Mouse (Mus musculus) forebrain, embryonic 13.5 days (tissue): ENCODE data around the gene Chrng. TPM values are rescaled to one million over a fixed set of nuclear protein-coding genes. Genes with fewer than 3 reads are reported as not detected.

Source experiments
- polyA plus RNA-seq: library from polyadenylated mRNA; unstranded; fragments of >200 nt; fragmentation: Nextera tagmentation; extraction: Ambion mirVana; gene quantifications from 2 replicates; pipeline ENCODE4 v1.2.1, GENCODE M21; 2015

Gene Chrng
- polyA plus RNA-seq, 1 experiment from 2014 or later = not detected

Other genes starting within 250 kb of the Chrng start
- not detected in 2 replicates for gene Alppl2, start 114.7 kb upstream of the Chrng start, polyA plus RNA-seq
- not detected in 2 replicates for gene Alpi, start 103.1 kb upstream of the Chrng start, polyA plus RNA-seq
- not detected in 2 replicates for gene Akp3, start 79.7 kb upstream of the Chrng start, polyA plus RNA-seq
- gene Ecel1, start 48.1 kb upstream of the Chrng start, polyA plus RNA-seq = 20.0 and 20.2 TPM in 2 replicates
- gene Prss56, start 21.3 kb upstream of the Chrng start, polyA plus RNA-seq = 0.17 TPM in 1 of 2 replicates, not detected in the other
- gene Chrnd, start 14.1 kb upstream of the Chrng start, polyA plus RNA-seq = not detected in 2 replicates
- 103 and 108 TPM in 2 replicates for gene Eif4e2, start 9.3 kb downstream of the Chrng start, polyA plus RNA-seq
- gene Efhd1, start 59.7 kb downstream of the Chrng start, polyA plus RNA-seq = 1.1 TPM in 2 replicates
- 65.4 and 67.4 TPM in 2 replicates for gene Gigyf2, start 122.3 kb downstream of the Chrng start, polyA plus RNA-seq
- gene Kcnj13, start 190.1 kb downstream of the Chrng start, polyA plus RNA-seq = 6.4 and 10.4 TPM in 2 replicates